Mouse (Mus musculus): ENCODE measurements around the gene Olfr317.
"Not testable (repeated sequence)": the region's sequence is repeated elsewhere in the genome, so short reads cannot be mapped to it uniquely, and the experiment has no call there.

Olfr317 gene

GRCm38 (mm10) chr11:58738792-58739262 is at the start of gene Olfr317:
TSS of gene Olfr317 (minus strand) at chr11:58739212.
- no peak for DNase-seq (ENCODE audit: low read depth, low spot score)

- DNase-seq (ENCODE audit: low read depth, low spot score), result no peak
Observed at GRCm38 (mm10) chr11:58788346-58788745, 49.3 kb upstream of the Olfr317 start.

- DNase-seq (ENCODE audit: low read depth, low spot score), result no peak
Observed at GRCm38 (mm10) chr11:58787651-58788050, 48.6 kb upstream of the Olfr317 start.

- no peak for DNase-seq (ENCODE audit: low read depth, low spot score)
Observed at GRCm38 (mm10) chr11:58784182-58784581, 45.2 kb upstream of the Olfr317 start.

- DNase-seq (ENCODE audit: low read depth, low spot score), result no peak
Observed at GRCm38 (mm10) chr11:58782480-58783089, 43.6 kb upstream of the Olfr317 start, which contains the start of gene Olfr314. TSS of gene Olfr314 (plus strand) at chr11:58782952.

- no peak for DNase-seq (ENCODE audit: low read depth, low spot score)
Observed at GRCm38 (mm10) chr11:58772888-58773287, 33.9 kb upstream of the Olfr317 start, which contains the start of gene Olfr315. TSS of gene Olfr315 (plus strand) at chr11:58773188.

GRCm38 (mm10) chr11:58752434-58752833 is 13.4 kb upstream of the Olfr317 start, which contains the start of gene Olfr316:
TSS of gene Olfr316 (plus strand) at chr11:58752734.
- no peak for DNase-seq (ENCODE audit: low read depth, low spot score)

- DNase-seq (ENCODE audit: low read depth, low spot score), result not testable (repeated sequence)
Observed at GRCm38 (mm10) chr11:58751096-58751495, 12.1 kb upstream of the Olfr317 start.

GRCm38 (mm10) chr11:58733372-58733771 is 5.6 kb downstream of the Olfr317 start:
- DNase-seq (ENCODE audit: low read depth, low spot score), result peak; percentile 39

GRCm38 (mm10) chr11:58727896-58728650 is 10.9 kb downstream of the Olfr317 start:
- DNase-seq (ENCODE audit: low read depth, low spot score), result not testable (repeated sequence)

GRCm38 (mm10) chr11:58723914-58724313 is 15.1 kb downstream of the Olfr317 start, which contains the start of gene Olfr318:
TSS of gene Olfr318 (minus strand) at chr11:58724014.
- no peak for DNase-seq (ENCODE audit: low read depth, low spot score)

GRCm38 (mm10) chr11:58719701-58720100 is 19.3 kb downstream of the Olfr317 start:
- no peak for DNase-seq (ENCODE audit: low read depth, low spot score)

GRCm38 (mm10) chr11:58717723-58718122 is 21.3 kb downstream of the Olfr317 start:
- not testable (repeated sequence) for DNase-seq (ENCODE audit: low read depth, low spot score)

- DNase-seq (ENCODE audit: low read depth, low spot score), result no peak
Observed at GRCm38 (mm10) chr11:58709086-58709485, 29.9 kb downstream of the Olfr317 start.

- no peak for DNase-seq (ENCODE audit: low read depth, low spot score)
Observed at GRCm38 (mm10) chr11:58698862-58699261, 40.1 kb downstream of the Olfr317 start, which contains the start of gene Olfr319. TSS of gene Olfr319 (plus strand) at chr11:58699162.

Data from brain, embryonic 18.5 days (tissue).